Mouse (Mus musculus): Measurements from ENCODE around the gene Mup15. TPM values are rescaled to one million over a fixed set of nuclear protein-coding genes. Genes with fewer than 3 reads are reported as not detected.
"Not testable (repeated sequence)": the region's sequence is repeated elsewhere in the genome, so short reads cannot be mapped to it uniquely, and the experiment has no call there.

Gene Mup15
- not detected in 2 replicates for polyA plus RNA-seq (2016; fragmentation: Nextera tagmentation; extraction: Ambion mirVana)

GRCm38 (mm10) chr4:61439643-61440042 lies at the start of gene Mup15:
TSS of gene Mup15 (minus strand) at chr4:61439743.
- H3K27me3 ChIP-seq (ENCODE audit: insufficient read depth, poor library complexity, severe bottlenecking); H3K4me1 ChIP-seq; H3K27ac ChIP-seq; H3K4me3 ChIP-seq; DNase-seq (ENCODE audit: low spot score); H3K9me3 ChIP-seq; H3K36me3 ChIP-seq: not testable (repeated sequence)
- WGBS: no CpG with 5 or more reads among the region's 4 CpGs

Other genes with a start within 250 kb of the Mup15 start
- not detected in 2 replicates for gene Mup13, start 211.5 kb downstream of the Mup15 start, polyA plus RNA-seq (2016; fragmentation: Nextera tagmentation; extraction: Ambion mirVana)
- not detected in 2 replicates for gene Mup14, start 135.7 kb downstream of the Mup15 start, polyA plus RNA-seq (2016; fragmentation: Nextera tagmentation; extraction: Ambion mirVana)
- gene Mup16, start 79.8 kb upstream of the Mup15 start, polyA plus RNA-seq (2016; fragmentation: Nextera tagmentation; extraction: Ambion mirVana): not detected in 2 replicates
- not detected in 2 replicates for gene Mup17, start 156.1 kb upstream of the Mup15 start, polyA plus RNA-seq (2016; fragmentation: Nextera tagmentation; extraction: Ambion mirVana)
- gene Mup18, start 234.4 kb upstream of the Mup15 start, polyA plus RNA-seq (2016; fragmentation: Nextera tagmentation; extraction: Ambion mirVana): not detected in 2 replicates